Mouse (Mus musculus) testis, postnatal 10 days (tissue): ENCODE results near the gene Cnih2.

Experiments used
- DNase-seq: peaks from one replicate; pipeline ENCODE4 v3.0.0; 2021; ENCODE audit warnings: low spot score

Cnih2 gene

GRCm38 (mm10) chr19:5067867-5068569 lies 30.3 kb downstream of the Cnih2 start, which contains the start of gene Cd248:
Gene Cd248 (plus strand): TSS chr19:5068078.
- DNase-seq, result peak; percentile 86

GRCm38 (mm10) chr19:5067040-5067799 lies 31.1 kb downstream of the Cnih2 start:
- peak; percentile 46 for DNase-seq

GRCm38 (mm10) chr19:5065104-5065503 lies 33.2 kb downstream of the Cnih2 start:
- peak; percentile 67 for DNase-seq

- DNase-seq, result peak; percentile 67
These were observed 35.9 kb downstream of the Cnih2 start for GRCm38 (mm10) chr19:5062446-5062845.

- DNase-seq, result no peak
These were observed 36.3 kb downstream of the Cnih2 start for GRCm38 (mm10) chr19:5062041-5062440.

GRCm38 (mm10) chr19:5060365-5061330 lies 37.7 kb downstream of the Cnih2 start:
- DNase-seq, result peak; percentile 63

- DNase-seq, result peak; percentile 57
These were observed 39.2 kb downstream of the Cnih2 start for GRCm38 (mm10) chr19:5058801-5059771.

GRCm38 (mm10) chr19:5057876-5058775 lies 40.2 kb downstream of the Cnih2 start:
- no peak for DNase-seq

- peak; percentile 59 for DNase-seq
These were observed 42.1 kb downstream of the Cnih2 start for GRCm38 (mm10) chr19:5056251-5056650.

GRCm38 (mm10) chr19:5053909-5054308 lies 44.4 kb downstream of the Cnih2 start:
- peak; percentile 85 for DNase-seq

- DNase-seq, result no peak
These were observed 45.5 kb downstream of the Cnih2 start for GRCm38 (mm10) chr19:5052853-5053252.

- peak; percentile 41 for DNase-seq
These were observed 46.0 kb downstream of the Cnih2 start for GRCm38 (mm10) chr19:5052166-5052822.

- DNase-seq, result no peak
These were observed 46.8 kb downstream of the Cnih2 start for GRCm38 (mm10) chr19:5051515-5051914.

- DNase-seq, result no peak
These were observed 47.3 kb downstream of the Cnih2 start for GRCm38 (mm10) chr19:5051031-5051430.

GRCm38 (mm10) chr19:5050047-5050905 lies 48.0 kb downstream of the Cnih2 start, which contains the start of gene Rin1:
Gene Rin1 (plus strand): TSS chr19:5050481.
- no peak for DNase-seq

GRCm38 (mm10) chr19:5049325-5049724 lies 49.0 kb downstream of the Cnih2 start:
- no peak for DNase-seq

- DNase-seq, result no peak
These were observed 49.9 kb downstream of the Cnih2 start for GRCm38 (mm10) chr19:5048138-5049056.
